Mouse (Mus musculus) megakaryocyte, adult 5-6 weeks (primary cell): ENCODE measurements around the gene Tcstv3. TPM values are rescaled to one million over a fixed set of nuclear protein-coding genes. Genes with fewer than 3 reads are reported as not detected.
"Not testable (repeated sequence)": the region's sequence is repeated elsewhere in the genome, so short reads cannot be mapped to it uniquely, and the experiment has no call there.

ENCODE experiments used
- ATAC-seq: 2 replicates; pipeline ENCODE4 v1.8.0; 2016; ENCODE audit warnings: mild to moderate bottlenecking, inconsistent platforms; ENCODE audit not compliant: poor library complexity, severe bottlenecking
- total RNA-seq, 2 experiments: library from RNA; stranded (forward) in 1 of 2; stranded (reverse) in 1 of 2; fragments of 153-499, 151-499 nt in 1 of 2; fragments of 221-1000, 200-1000 nt in 1 of 2; gene quantifications; 2 replicates each; pipeline versions ENCODE4 v1.2.3 to v1.2.4; 2015 to 2017

The Tcstv3 gene
- total RNA-seq (2015), result not detected in 2 replicates
- total RNA-seq (2017), result not detected in 2 replicates

DNA sequence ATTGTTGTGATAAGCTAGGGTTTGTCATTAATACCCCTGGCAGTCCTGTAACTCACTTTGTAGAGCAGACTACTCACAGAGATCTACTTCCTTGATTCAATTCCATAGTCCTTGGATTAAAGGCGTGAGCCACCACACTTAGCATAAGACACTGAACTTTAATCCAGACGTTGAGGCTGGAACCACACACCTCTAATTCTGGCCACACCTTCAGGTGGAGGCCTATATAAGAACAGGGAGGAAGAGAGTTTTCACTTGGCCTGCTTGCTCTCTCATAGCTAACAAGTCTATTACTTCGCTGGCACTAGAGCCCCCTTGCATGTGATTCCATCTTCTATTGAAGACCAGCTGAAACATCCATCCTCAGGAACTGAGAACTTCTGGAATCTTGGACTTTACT lies at the start of gene Tcstv3:
Gene Tcstv3 (plus strand): TSS at position 301 of the 400 bp plus-strand sequence.
- ATAC-seq, result not testable (repeated sequence)

DNA sequence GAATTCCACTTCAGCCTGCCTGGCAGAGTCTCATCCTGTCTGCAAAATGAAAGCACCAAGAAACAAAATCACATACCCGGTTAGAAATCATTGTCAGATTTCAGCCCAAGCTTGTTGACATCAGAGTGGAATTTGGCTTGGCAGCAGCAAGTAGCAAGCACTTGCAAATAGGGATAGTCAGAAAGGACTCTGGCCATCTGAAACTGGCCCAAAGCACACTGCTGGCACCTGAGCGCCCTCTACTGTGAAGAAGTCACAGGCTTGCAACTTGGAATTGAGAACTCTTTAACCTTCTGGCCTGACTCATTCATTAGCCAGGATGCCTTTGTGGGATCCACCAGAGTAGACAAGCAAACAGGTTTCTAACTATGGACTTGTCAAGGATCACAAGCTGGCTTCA lies 38.8 kb upstream of the Tcstv3 start:
- ATAC-seq, result peak; percentile 83

DNA sequence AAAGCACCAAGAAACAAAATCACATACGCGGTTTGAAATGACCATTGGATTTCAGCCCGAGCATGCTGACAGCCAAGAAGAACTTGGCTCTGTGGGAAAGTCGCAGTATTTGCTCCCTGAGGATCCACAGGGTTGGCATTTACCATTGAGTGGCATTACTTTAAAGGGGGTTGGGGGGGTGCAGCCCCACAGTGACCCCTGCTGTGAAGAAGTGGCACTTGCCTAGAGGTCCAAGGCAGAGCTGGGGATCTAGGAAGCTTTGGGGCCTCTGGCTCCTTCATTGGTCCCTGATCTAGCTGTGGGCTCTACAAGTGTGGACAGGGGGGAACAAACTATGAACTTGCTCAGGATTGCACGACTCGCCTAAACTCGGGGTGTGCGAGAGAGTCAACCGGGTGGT lies 37.9 kb upstream of the Tcstv3 start:
- ATAC-seq, result no peak

DNA sequence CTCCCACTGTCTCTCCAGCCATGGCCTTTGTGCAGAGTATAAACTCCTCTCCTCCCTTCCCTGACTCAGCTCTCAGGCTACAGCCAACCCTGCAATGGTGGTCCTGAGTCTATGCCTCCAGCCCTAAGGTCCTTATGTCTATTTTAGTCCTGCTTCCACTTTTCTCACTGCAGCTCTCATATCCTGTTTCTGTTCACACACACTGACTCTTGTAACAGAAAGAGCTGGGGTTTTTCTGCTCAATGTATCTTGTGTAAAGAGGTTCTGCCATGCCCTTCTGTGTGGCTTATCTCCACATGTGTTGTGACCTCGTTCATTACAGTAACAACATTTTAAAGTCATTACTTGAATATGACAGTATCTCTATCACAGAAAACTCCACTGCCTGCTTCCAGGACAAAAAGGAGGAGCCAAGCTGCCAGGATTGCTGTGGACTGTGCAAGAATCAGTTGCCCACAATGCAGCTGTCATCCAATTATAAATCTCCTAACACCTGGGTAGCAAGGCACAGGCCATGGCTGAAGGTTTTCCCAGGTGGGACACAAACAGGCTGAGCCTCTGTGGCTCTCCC lies 17.3 kb upstream of the Tcstv3 start:
- ATAC-seq, result peak; percentile 60

DNA sequence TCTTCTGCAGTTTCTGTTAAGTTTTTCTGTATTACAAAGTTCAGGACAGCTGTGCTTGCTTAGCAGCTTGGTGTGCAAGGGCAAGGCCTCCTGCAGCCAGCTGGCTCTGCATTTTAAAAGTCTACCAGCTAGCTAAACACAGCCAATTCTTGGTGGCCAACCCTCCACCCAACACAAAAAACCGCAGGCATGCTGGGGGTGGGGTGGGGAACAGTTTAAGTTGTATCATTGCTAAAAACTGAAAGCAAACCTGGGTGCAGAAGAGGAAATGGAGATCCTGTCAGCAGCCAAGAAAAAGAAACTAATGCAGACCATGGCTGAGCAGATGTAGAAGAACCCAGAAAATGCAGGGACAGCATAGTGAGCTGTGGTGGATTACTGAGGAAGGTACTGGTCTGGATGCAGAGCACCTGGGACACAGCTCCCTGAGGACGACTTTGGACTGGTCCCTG lies 16.7 kb upstream of the Tcstv3 start, which contains the start of gene BC147527:
Gene BC147527 (plus strand): TSS at position 402 of the 452 bp plus-strand sequence.
- ATAC-seq, result peak; percentile 93

DNA sequence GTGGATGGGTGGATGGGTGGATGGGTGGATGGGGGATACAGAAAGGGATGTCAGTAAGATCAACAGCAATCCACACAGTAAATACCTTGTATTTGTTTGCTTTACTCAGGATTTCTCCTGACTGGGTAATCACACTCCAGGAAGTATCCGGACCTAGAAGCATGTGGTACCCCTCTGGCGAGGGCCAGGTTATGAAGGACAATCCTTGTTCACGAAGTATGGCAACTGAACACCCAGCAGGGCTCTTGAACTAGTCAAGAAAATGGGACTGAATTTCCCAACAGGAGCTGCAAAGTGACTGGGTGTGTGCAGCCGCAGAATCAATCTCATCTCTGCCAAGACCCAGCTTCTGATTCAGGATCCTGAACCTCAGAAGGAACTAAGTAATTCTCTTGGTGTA lies 15.8 kb upstream of the Tcstv3 start:
- no peak for ATAC-seq

DNA sequence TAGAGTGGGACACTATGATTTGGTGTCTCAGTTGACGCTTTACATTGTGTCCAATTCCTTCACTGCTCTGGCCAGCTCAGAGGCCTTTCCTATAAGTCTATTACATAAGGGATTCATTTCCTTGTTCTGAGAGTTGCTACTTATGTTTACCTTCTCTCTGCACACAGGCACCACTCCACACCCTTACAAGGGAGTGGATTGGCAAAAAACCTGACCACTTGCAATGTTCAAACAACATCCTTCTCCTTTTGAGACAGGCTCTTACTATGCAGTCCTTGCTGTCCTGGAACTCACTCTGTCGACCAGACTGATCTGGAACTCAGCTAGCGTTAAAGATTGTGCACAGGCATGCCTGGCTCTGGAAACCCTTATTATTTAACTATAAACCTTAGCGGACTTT lies 5.9 kb upstream of the Tcstv3 start:
- ATAC-seq, result peak; percentile 62

DNA sequence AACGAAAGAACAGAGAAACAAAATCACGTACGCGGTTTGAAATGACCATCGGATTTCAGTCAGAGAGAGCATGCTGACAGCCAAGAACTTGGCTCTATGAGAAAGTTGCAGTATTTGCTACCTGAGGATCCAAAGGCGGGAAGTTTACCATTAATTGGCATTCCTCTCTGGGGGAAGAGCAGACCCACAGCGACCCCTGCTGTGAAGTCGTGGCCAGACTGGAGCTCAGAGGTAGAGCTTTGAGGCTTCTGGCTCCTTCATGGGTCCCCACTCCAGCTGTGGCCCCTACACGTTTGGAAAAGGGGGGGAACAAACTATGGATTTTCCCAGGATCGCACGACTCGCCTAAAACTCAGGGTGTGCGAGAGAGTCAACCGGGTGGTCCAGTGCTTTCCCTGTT lies 3.1 kb upstream of the Tcstv3 start:
- ATAC-seq, result peak; percentile 43; the same call in 1 of the 2 replicates

DNA sequence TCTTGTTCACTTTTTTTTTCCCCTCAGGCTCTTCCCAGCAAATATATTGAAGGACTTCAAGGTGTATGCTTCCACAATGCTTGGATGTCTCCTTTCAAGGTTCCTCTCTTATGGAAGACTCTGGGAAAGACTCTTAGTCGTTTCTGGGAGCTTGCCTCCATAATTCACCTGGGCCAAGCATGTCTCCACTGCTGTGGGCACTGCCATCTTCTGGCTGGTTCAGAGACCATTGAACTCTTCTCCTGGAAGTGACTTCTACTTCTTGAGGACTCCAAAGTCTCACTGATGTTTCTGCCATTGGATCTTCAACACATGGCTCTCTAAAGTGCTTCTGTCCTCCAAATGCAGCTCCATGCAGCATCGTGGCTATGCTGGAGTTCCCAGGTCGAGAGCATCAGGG lies 3.5 kb downstream of the Tcstv3 start:
- ATAC-seq, result no peak

DNA sequence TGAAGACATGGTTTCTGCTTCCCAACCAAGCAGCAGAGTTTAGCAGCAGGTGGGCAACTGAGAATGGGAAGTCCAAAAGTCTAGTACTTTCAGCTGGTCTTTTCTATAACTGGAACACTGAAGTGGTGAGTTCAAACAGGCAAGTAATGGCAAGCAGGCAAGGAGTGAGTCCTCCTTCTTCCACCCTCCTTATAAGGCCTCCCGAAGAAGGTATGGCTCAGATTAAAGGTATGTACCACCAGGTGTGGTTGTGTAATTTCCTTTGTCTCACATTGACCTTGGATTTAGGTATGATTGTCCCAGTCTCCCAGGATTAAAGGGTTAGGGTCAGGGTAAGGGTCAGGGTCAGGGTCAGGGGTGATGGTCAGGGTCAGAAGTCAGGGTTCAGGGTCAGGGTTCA lies 4.0 kb downstream of the Tcstv3 start:
- no peak for ATAC-seq

Other genes with a start within 250 kb of the Tcstv3 start
- gene Gm20767, start 176.6 kb upstream of the Tcstv3 start, total RNA-seq (2015), result not detected in 2 replicates
- not detected in 2 replicates for gene Gm20767, start 176.6 kb upstream of the Tcstv3 start, total RNA-seq (2017)
- gene Gm21818, start 144.4 kb upstream of the Tcstv3 start, total RNA-seq (2015), result not detected in 2 replicates
- gene Gm21818, start 144.4 kb upstream of the Tcstv3 start, total RNA-seq (2017), result not detected in 2 replicates
- gene Gm21762, start 100.9 kb upstream of the Tcstv3 start, total RNA-seq (2015), result 0.58 and 1.4 TPM in 2 replicates
- 1.7 and 3.3 TPM in 2 replicates for gene Gm21762, start 100.9 kb upstream of the Tcstv3 start, total RNA-seq (2017)
- not detected in 2 replicates for gene Gm21731, start 77.8 kb upstream of the Tcstv3 start, total RNA-seq (2015)
- not detected in 2 replicates for gene Gm21731, start 77.8 kb upstream of the Tcstv3 start, total RNA-seq (2017)
- not detected in 2 replicates for gene AF067061, start 53.8 kb upstream of the Tcstv3 start, total RNA-seq (2015)
- not detected in 2 replicates for gene AF067061, start 53.8 kb upstream of the Tcstv3 start, total RNA-seq (2017)
- gene BC147527, start 16.5 kb upstream of the Tcstv3 start, total RNA-seq (2015), result 46.3 and 48.8 TPM in 2 replicates
- gene BC147527, start 16.5 kb upstream of the Tcstv3 start, total RNA-seq (2017), result 48.0 and 70.9 TPM in 2 replicates